Mouse (Mus musculus) thymus, postnatal 14 days (tissue): Measurements from ENCODE around the gene Bicral.
"Not testable (repeated sequence)": the region's sequence is repeated elsewhere in the genome, so short reads cannot be mapped to it uniquely, and the experiment has no call there.

ENCODE experiments used
- DNase-seq: peaks from one replicate; pipeline ENCODE4 v3.0.0; 2021

Gene Bicral

GRCm38 (mm10) chr17:46792963-46793362, 65.3 kb downstream of the Bicral start:
- DNase-seq = no peak

DNA sequence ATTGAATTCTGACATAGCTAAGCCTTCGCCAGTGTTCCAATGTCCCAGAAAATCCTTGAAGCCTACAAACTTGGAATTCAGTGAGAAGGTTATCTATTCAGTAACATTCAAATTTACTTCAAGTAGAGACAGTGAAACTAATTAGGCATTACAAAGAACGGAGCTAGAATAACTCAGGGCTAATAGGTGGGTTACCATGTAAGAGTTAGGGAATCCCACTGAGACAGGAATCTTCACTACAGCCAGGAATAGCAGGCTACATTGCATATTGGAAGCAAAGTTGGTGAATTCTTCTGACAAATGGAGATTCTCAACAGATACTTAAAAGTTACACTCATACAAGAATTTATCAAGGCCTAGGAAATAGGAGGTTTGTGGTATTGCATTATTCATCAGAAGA, 70.3 kb downstream of the Bicral start:
- not testable (repeated sequence) for DNase-seq

GRCm38 (mm10) chr17:46786952-46787351, 71.3 kb downstream of the Bicral start:
- no peak for DNase-seq

DNA sequence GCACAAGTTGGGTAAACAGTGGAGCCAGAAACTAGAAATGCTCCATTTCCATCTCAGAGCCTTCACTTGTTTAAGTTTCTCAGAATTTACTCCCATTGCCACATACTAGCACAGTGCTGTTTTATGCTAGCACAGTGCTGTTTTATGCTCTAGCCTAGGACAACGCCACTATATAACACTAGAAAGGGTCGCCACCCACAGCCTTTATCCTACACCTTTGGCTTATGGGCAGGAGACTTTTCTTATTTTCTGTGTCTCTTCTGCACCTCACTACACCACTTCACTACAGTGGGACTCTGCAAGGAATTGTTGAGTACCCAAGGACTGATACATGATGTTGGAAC, 75.1 kb downstream of the Bicral start:
- no peak for DNase-seq

GRCm38 (mm10) chr17:46782341-46783221, 75.7 kb downstream of the Bicral start, which contains the start of gene Rpl7l1:
Rpl7l1 (minus strand) TSS chr17:46782672.
- DNase-seq = peak; percentile 93

GRCm38 (mm10) chr17:46781876-46782275, 76.4 kb downstream of the Bicral start:
- DNase-seq = no peak

GRCm38 (mm10) chr17:46776087-46776486, 82.2 kb downstream of the Bicral start:
- DNase-seq = no peak

DNA sequence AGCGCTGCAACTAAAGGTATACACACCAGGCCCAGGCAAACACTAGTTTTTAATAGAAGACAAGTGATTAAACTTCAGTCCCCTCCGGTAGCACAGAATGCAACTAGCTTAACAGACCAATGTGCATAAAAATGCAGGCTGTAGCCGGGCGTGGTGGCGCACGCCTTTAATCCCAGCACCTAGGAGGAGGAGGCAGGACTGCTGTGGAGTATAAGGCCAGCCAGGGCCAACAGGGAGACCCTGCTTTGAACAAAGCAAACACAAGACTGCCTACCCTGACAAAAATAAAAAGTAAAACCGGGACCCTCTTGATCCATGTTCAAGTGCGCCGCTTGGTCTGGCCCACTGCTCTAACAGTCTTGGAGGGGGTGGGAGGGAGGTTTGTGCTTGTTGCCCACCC, 83.2 kb downstream of the Bicral start:
- DNase-seq = no peak

GRCm38 (mm10) chr17:46774131-46774472, 84.2 kb downstream of the Bicral start:
- no peak for DNase-seq

DNA sequence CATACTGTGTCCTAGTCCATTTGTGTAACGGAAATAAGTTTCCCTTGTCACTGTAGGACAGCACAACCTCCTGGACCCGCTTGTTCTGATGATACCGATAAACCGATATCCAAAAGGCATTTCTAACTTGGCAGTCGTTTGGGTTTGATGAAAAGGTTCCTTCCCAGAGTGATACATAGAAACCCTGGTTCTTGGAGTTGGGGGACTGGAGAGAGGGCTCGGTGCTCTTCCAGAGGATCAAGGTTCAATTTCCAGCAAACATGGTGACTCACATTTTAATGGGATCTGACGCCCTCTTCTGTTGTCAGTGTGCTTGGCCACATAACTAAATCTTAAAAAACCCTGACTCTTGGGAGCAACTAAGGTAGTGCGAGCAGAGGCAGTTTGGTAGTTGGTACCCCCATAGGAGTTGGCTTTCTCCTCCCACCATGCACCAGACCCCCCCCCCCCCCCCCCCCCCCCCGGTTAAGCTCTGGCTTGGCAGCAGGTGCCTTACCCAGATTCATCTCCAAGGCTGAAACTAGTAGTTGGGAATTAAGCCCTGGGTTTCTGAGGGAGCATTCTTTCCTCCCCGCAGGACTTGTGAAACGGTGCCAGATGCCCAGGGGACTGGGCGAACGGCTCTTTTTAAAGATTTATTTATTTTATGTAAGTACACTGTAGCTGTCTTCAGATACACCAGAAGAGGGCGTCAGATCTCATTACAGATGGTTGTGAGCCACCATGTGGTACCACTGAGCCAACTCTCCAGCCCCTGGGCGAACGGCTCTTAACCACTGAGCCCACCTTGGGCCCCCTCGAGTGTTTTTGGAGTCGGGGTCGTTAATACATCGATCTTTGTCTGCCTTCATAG, 84.8 kb downstream of the Bicral start:
- peak; percentile 19 for DNase-seq

GRCm38 (mm10) chr17:46772404-46773277, 85.6 kb downstream of the Bicral start, which contains the start of gene 2310039H08Rik:
2310039H08Rik (plus strand) TSS chr17:46772635.
- peak; percentile 85 for DNase-seq

DNA sequence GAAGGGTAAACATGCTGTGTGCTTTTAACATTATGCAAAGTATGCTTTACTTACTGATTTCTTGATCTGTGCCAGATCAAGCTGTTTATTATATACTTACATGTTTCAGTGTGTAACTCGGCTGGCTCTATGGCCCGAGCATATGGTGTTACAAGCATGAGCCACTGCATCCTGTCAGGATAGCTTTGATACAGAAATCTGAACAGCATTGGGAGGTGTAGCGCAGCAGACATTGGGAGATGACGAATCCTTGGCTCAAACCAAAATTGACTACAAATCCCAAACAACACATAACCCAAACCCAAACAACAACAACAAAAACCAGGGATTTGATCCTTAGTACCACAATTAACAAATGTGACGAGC, 86.3 kb downstream of the Bicral start:
- DNase-seq = no peak

DNA sequence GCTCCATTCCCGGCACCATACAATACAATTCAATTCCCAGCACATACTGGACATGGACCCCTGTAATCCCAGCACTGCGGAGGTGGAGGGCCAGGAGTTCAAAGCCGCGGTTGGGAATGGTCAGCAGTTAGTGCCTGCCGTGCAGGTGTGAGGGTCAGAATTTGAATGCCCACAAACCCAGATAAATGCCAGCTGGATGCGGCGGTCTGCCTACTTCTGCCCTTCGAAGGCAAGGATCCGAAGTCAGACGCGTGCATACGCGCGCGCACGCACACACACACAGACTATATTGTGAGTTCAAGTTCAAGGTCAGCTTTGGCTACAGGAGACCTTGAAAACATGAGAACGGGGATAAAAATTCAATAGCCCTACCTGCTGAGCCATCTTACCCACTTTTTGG, 86.7 kb downstream of the Bicral start:
- DNase-seq = peak; percentile 27

- peak; percentile 25 for DNase-seq
These were observed 87.3 kb downstream of the Bicral start for GRCm38 (mm10) chr17:46771025-46771424.

DNA sequence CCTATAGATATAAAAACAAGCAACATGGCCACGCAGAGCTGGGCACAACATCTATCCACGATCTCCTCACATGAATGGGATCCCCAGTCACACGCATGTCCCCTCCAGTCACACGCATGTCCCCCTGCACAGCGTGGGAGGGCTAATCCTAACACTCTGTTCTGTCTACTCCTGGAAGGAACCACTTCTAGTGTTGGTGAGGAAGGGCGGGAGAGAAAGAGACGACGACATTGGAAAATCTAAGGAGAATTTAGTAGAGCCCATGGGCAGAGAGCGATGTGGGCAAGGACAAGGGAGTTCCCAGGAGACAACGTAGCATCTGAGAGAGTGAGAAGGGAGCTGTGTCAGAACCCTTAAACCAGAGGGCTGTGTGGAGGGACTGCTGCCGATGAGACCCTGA, 87.7 kb downstream of the Bicral start:
- DNase-seq = no peak

- DNase-seq = peak; percentile 88
These were observed 90.4 kb downstream of the Bicral start for GRCm38 (mm10) chr17:46767868-46768267.

DNA sequence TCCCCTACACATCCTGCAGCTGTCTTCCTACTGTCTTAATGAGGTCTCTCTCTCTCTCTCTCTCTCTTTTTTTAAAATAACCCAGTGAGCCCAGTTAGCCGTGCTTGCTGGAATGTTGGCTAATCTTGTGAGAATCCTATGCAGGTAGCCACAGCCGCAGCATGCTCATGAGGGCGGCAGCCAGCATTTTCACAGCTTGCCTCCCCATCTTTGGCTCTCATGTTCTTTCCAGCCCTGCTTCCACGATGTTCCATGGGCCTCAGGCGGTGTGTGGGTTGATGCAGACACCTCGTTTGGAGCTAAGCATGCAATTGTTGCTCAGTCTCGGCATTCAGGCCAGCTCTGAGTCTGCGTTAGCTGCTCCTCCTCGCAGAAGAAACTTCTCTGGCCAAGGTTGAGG, 93.4 kb downstream of the Bicral start:
- not testable (repeated sequence) for DNase-seq

GRCm38 (mm10) chr17:46763544-46763943, 94.7 kb downstream of the Bicral start, which contains the start of gene Ptcra:
Ptcra (minus strand) TSS chr17:46763712.
- DNase-seq = peak; percentile 81

DNA sequence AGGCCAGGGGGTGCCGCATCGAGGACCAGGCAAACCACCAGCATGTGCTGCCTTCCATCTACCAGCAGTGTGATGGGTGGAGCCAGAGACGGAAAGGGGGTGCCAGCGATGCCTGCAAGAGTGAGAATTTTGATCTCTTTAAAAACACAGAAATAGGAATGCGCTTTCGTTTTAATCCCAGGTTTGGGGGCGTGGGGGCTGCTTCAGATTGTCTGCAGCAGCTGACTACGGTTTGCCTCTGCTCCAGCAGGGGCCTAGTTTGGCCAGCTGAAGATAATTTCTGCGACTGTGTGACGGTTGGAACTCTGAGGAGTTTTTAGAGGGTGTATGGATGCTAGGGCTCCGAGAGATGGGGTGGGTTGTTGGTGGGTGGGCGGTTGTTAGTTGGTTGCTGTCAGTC, 99.5 kb downstream of the Bicral start:
- no peak for DNase-seq

- DNase-seq = peak; percentile 98
These were observed 106.3 kb downstream of the Bicral start, which contains the start of gene Cnpy3 for GRCm38 (mm10) chr17:46751794-46752556. Cnpy3 (minus strand) TSS chr17:46752214.

DNA sequence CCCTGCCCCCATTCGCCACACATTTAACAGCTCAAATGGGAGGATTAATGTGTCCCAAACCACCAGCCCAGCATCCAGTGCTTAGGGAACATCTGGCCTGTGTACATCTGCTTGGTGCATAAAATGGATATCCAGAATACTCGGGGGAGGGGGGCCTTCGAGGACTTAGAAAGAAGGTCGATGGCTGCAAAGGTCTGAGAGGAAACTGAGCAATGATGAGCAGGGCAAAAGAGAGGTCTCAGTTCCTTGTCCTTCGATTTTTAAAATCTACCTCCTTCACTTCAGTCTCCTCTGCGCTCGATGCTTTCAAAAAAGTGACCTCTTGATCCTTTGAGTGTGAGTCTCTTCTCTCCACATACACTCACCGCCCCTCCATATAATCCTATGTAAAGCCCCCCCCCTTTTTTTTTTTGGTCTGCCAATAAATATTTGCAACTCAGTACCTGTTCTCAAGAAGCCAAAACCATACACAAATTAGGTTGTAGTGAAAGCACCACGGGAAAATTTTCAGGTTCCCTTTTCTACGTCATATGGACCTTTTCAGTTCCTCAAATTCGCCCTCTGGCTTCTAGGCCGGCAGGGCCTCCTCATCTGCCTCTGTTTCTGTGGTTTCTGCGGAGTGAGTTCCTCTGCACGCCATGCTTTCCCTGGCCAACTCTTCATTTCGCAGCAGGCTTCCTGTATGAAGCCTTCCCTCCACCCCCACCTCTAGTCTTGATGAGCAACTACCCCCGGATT, 107.1 kb downstream of the Bicral start:
- no peak for DNase-seq
